Mouse (Mus musculus): ENCODE results near the gene Vwa5b2. TPM values are rescaled to one million over a fixed set of nuclear protein-coding genes. Genes with fewer than 3 reads are reported as not detected.

Gene Vwa5b2
- polyA plus RNA-seq, 2 experiments: 0.22 to 2.5 TPM

GRCm38 (mm10) chr16:20595060-20595673 lies 5.9 kb downstream of the Vwa5b2 start:
- Histone ChIP-seq H3K36me3 (ENCODE audit: control insufficient read depth, insufficient read depth, low read length) (no peaks in the 10 kb centered on the region), H3K9me3 (ENCODE audit: control insufficient read depth, low read length) (no peaks in the 10 kb centered on the region), H3K4me2 (replicated peaks; ENCODE audit: low read depth, low read length, severe bottlenecking) (no peak overlapping the region), H3K4me3 (replicated peaks; ENCODE audit: low read length) (no peak overlapping the region), H3K4me1 (ENCODE audit: control insufficient read depth, insufficient read depth, low read length) (peaks cover 11% of the 10 kb centered on the region; the same call in 1 of the 2 replicates), H3K9ac (ENCODE audit: low read depth, low read length, severe bottlenecking) (no peak overlapping the region), H3K27ac (replicated peaks; ENCODE audit: low read depth, low read length) (no peak overlapping the region), H3K27me3 (ENCODE audit: control insufficient read depth, insufficient read depth, low read length) (peaks cover 34% of the 10 kb centered on the region)
- ATAC-seq (ENCODE audit: low FRiP score, low read depth): no peak
- TF ChIP-seq POLR2A (IDR thresholded peaks at IDR 0.05; ENCODE audit: borderline replicate concordance, extremely low read depth, insufficient read depth, insufficient read length): no peak
- WGBS: 84% methylated on average over 7 of the region's 7 CpGs
- DNase-seq (ENCODE audit: low spot score): no peak

GRCm38 (mm10) chr16:20595737-20596136 lies 6.5 kb downstream of the Vwa5b2 start:
- Histone ChIP-seq H3K4me2 (replicated peaks; ENCODE audit: low read depth, low read length, severe bottlenecking) (no peak overlapping the region), H3K27ac (replicated peaks; ENCODE audit: low read depth, low read length) (no peak overlapping the region), H3K9ac (ENCODE audit: low read depth, low read length, severe bottlenecking) (no peak overlapping the region), H3K27me3 (ENCODE audit: control insufficient read depth, insufficient read depth, low read length) (peaks cover 28% of the 10 kb centered on the region), H3K4me3 (replicated peaks; ENCODE audit: low read length) (no peak overlapping the region), H3K9me3 (ENCODE audit: control insufficient read depth, low read length) (no peaks in the 10 kb centered on the region), H3K4me1 (ENCODE audit: control insufficient read depth, insufficient read depth, low read length) (peaks cover 5% of the 10 kb centered on the region; the same call in 1 of the 2 replicates), H3K36me3 (ENCODE audit: control insufficient read depth, insufficient read depth, low read length) (no peaks in the 10 kb centered on the region)
- DNase-seq (ENCODE audit: low spot score) (no peak), ATAC-seq (ENCODE audit: low FRiP score, low read depth) (no peak)
- WGBS: 85% methylated on average over 4 of the region's 4 CpGs
- no peak for TF ChIP-seq POLR2A (IDR thresholded peaks at IDR 0.05; ENCODE audit: borderline replicate concordance, extremely low read depth, insufficient read depth, insufficient read length)

GRCm38 (mm10) chr16:20596687-20597441 lies 7.6 kb downstream of the Vwa5b2 start:
- Histone ChIP-seq H3K4me3 (replicated peaks; ENCODE audit: low read length) (no peak overlapping the region), H3K36me3 (ENCODE audit: control insufficient read depth, insufficient read depth, low read length) (no peaks in the 10 kb centered on the region), H3K4me1 (ENCODE audit: control insufficient read depth, insufficient read depth, low read length) (no peaks in the 10 kb centered on the region), H3K4me2 (replicated peaks; ENCODE audit: low read depth, low read length, severe bottlenecking) (no peak overlapping the region), H3K9ac (ENCODE audit: low read depth, low read length, severe bottlenecking) (no peak overlapping the region), H3K27me3 (ENCODE audit: control insufficient read depth, insufficient read depth, low read length) (peaks cover 17% of the 10 kb centered on the region), H3K27ac (replicated peaks; ENCODE audit: low read depth, low read length) (no peak overlapping the region), H3K9me3 (ENCODE audit: control insufficient read depth, low read length) (no peaks in the 10 kb centered on the region)
- WGBS: 39% methylated on average over 7 of the region's 7 CpGs
- TF ChIP-seq POLR2A (IDR thresholded peaks at IDR 0.05; ENCODE audit: borderline replicate concordance, extremely low read depth, insufficient read depth, insufficient read length): no peak
- no peak for DNase-seq (ENCODE audit: low spot score)
- ATAC-seq (ENCODE audit: low FRiP score, low read depth): no peak

DNA sequence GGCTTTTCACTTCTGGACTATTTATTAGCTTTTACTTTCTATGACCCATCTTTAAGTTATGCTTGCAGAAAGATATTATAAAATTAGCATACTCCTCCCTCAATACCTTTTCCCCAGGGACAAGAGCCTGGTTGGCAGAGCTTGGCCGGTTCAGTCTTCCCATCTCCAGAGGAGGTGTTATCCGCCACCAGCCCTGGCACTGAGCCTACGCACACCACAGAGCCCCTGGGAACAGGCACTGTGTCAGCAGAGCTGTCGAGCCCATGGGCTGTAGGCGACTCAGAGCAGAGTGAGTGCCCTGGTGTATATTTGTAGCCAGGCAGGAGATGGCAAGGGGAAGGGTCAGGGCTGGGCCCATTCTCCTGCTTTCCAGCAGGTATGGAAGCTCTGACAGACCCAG lies 11.2 kb downstream of the Vwa5b2 start:
- Histone ChIP-seq H3K4me2 (replicated peaks; ENCODE audit: low read depth, low read length, severe bottlenecking) (no peak overlapping the region), H3K4me1 (ENCODE audit: control insufficient read depth, insufficient read depth, low read length) (no peaks in the 10 kb centered on the region), H3K36me3 (ENCODE audit: control insufficient read depth, insufficient read depth, low read length) (peaks cover 16% of the 10 kb centered on the region), H3K27me3 (ENCODE audit: control insufficient read depth, insufficient read depth, low read length) (no peaks in the 10 kb centered on the region), H3K9me3 (ENCODE audit: control insufficient read depth, low read length) (no peaks in the 10 kb centered on the region), H3K9ac (ENCODE audit: low read depth, low read length, severe bottlenecking) (no peak overlapping the region), H3K27ac (replicated peaks; ENCODE audit: low read depth, low read length) (no peak overlapping the region), H3K4me3 (replicated peaks; ENCODE audit: low read length) (no peak overlapping the region)
- ATAC-seq (ENCODE audit: low FRiP score, low read depth): no peak
- DNase-seq (ENCODE audit: low spot score): no peak
- no peak for TF ChIP-seq POLR2A (IDR thresholded peaks at IDR 0.05; ENCODE audit: borderline replicate concordance, extremely low read depth, insufficient read depth, insufficient read length)
- WGBS: 77% methylated on average over 5 of the region's 5 CpGs

DNA sequence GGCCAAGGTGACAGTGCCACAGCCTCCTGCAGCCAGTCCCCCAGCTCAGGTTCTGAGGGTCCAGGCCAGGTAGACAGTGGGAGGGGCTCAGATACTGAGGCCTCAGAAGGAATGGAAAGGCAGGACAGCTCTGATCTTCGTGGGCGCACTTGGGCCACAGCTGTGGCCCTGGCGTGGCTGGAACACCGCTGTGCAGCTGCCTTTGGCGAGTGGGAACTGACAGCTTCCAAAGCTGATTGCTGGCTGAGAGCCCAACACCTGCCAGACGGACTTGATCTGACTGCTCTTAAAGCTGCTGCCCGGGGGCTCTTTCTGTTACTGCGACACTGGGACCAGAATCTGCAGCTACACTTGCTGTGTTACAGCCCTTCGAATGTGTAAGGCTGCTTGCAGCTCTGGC lies 15.4 kb downstream of the Vwa5b2 start:
- 53% methylated on average over 9 of the region's 9 CpGs for WGBS
- 0 out of 2 replicates have a peak overlapping the region, but pooled peaks have one; percentile 12 for H3K9ac ChIP-seq (ENCODE audit: low read depth, low read length, severe bottlenecking)
- ATAC-seq (ENCODE audit: low FRiP score, low read depth) (peak; percentile 38; the same call in 1 of the 2 replicates), DNase-seq (ENCODE audit: low spot score) (peak; percentile 78)
- H3K4me2 ChIP-seq (replicated peaks; ENCODE audit: low read depth, low read length, severe bottlenecking): no peak overlapping the region
- no peaks in the 10 kb centered on the region for H3K27me3 ChIP-seq (ENCODE audit: control insufficient read depth, insufficient read depth, low read length)
- no peak for TF ChIP-seq POLR2A (IDR thresholded peaks at IDR 0.05; ENCODE audit: borderline replicate concordance, extremely low read depth, insufficient read depth, insufficient read length)
- H3K9me3 ChIP-seq (ENCODE audit: control insufficient read depth, low read length): no peaks in the 10 kb centered on the region
- H3K4me1 ChIP-seq (ENCODE audit: control insufficient read depth, insufficient read depth, low read length): 0 out of 2 replicates have a peak, but pooled peaks cover 2% of the 10 kb centered on the region
- peaks cover 39% of the 10 kb centered on the region for H3K36me3 ChIP-seq (ENCODE audit: control insufficient read depth, insufficient read depth, low read length)
- H3K27ac ChIP-seq (replicated peaks; ENCODE audit: low read depth, low read length): no peak overlapping the region
- H3K4me3 ChIP-seq (replicated peaks; ENCODE audit: low read length): no peak overlapping the region

Data from limb, embryonic 14.5 days (tissue).